Mouse (Mus musculus): ENCODE results near the gene Knop1. TPM values are rescaled to one million over a fixed set of nuclear protein-coding genes. Genes with fewer than 3 reads are reported as not detected.

The Knop1 gene
- total RNA-seq (2015) (12.1 and 13.2 TPM in 2 replicates), total RNA-seq (2017) (20.2 and 40.0 TPM in 2 replicates)

GRCm38 (mm10) chr7:118855877-118856304 lies at the start of gene Knop1:
Gene Knop1 (minus strand): TSS chr7:118856254.
- ATAC-seq (ENCODE audit: poor library complexity, severe bottlenecking), result peak; percentile 17

GRCm38 (mm10) chr7:118904530-118904929 lies 48.5 kb upstream of the Knop1 start:
- no peak for ATAC-seq (ENCODE audit: poor library complexity, severe bottlenecking)

GRCm38 (mm10) chr7:118903879-118904278 lies 47.8 kb upstream of the Knop1 start:
- peak; percentile 56 for ATAC-seq (ENCODE audit: poor library complexity, severe bottlenecking)

- peak; percentile 86 for ATAC-seq (ENCODE audit: poor library complexity, severe bottlenecking)
These were observed 46.9 kb upstream of the Knop1 start for GRCm38 (mm10) chr7:118902944-118903343.

GRCm38 (mm10) chr7:118900090-118900489 lies 44.0 kb upstream of the Knop1 start:
- ATAC-seq (ENCODE audit: poor library complexity, severe bottlenecking), result no peak

GRCm38 (mm10) chr7:118898063-118898462 lies 42.0 kb upstream of the Knop1 start:
- ATAC-seq (ENCODE audit: poor library complexity, severe bottlenecking), result no peak

- ATAC-seq (ENCODE audit: poor library complexity, severe bottlenecking), result 0 out of 2 replicates have a peak, but pooled peaks have one; percentile 29
These were observed 39.7 kb upstream of the Knop1 start for GRCm38 (mm10) chr7:118895469-118896450.

GRCm38 (mm10) chr7:118889046-118889680 lies 33.1 kb upstream of the Knop1 start:
- ATAC-seq (ENCODE audit: poor library complexity, severe bottlenecking), result no peak

- no peak for ATAC-seq (ENCODE audit: poor library complexity, severe bottlenecking)
These were observed 31.4 kb upstream of the Knop1 start for GRCm38 (mm10) chr7:118887303-118888055.

GRCm38 (mm10) chr7:118884969-118885368 lies 28.9 kb upstream of the Knop1 start:
- no peak for ATAC-seq (ENCODE audit: poor library complexity, severe bottlenecking)

- no peak for ATAC-seq (ENCODE audit: poor library complexity, severe bottlenecking)
These were observed 27.9 kb upstream of the Knop1 start for GRCm38 (mm10) chr7:118883957-118884356.

- no peak for ATAC-seq (ENCODE audit: poor library complexity, severe bottlenecking)
These were observed 23.5 kb upstream of the Knop1 start for GRCm38 (mm10) chr7:118879466-118880029.

GRCm38 (mm10) chr7:118865362-118865761 lies 9.3 kb upstream of the Knop1 start:
- ATAC-seq (ENCODE audit: poor library complexity, severe bottlenecking), result peak; percentile 86

- no peak for ATAC-seq (ENCODE audit: poor library complexity, severe bottlenecking)
These were observed 2.6 kb upstream of the Knop1 start for GRCm38 (mm10) chr7:118858640-118859039.

GRCm38 (mm10) chr7:118855171-118855876 lies 730 bp downstream of the Knop1 start, which contains the start of gene Iqck:
Gene Iqck (plus strand): TSS chr7:118855752.
- ATAC-seq (ENCODE audit: poor library complexity, severe bottlenecking), result peak; percentile 94

- no peak for ATAC-seq (ENCODE audit: poor library complexity, severe bottlenecking)
These were observed 1.4 kb downstream of the Knop1 start for GRCm38 (mm10) chr7:118854606-118855005.

GRCm38 (mm10) chr7:118852611-118853010 lies 3.4 kb downstream of the Knop1 start:
- ATAC-seq (ENCODE audit: poor library complexity, severe bottlenecking), result no peak

GRCm38 (mm10) chr7:118851571-118851970 lies 4.5 kb downstream of the Knop1 start:
- peak; percentile 27 for ATAC-seq (ENCODE audit: poor library complexity, severe bottlenecking)

GRCm38 (mm10) chr7:118850676-118851290 lies 5.3 kb downstream of the Knop1 start:
- ATAC-seq (ENCODE audit: poor library complexity, severe bottlenecking), result no peak

All from megakaryocyte, adult 5-6 weeks (primary cell).